Mouse (Mus musculus) liver, embryonic 14.5 days (tissue): ENCODE measurements at regions not wholly inside any gene's neighbourhood (a gene's known extent, or its start where the extent isn't known, plus 50 kb on each side); places are given as distances from the start of the nearest gene placed in this dataset.

Experiments
- ATAC-seq: fragments of 200-750 bp; cut with Nextera tagmentation; 2 replicates; pipeline ENCODE4 v1.8.0; 2017; ENCODE audit warnings: moderate number of reproducible peaks, mild to moderate bottlenecking, moderate library complexity; ENCODE audit not compliant: insufficient read depth
- DNase-seq, 3 experiments: peaks; one replicate each; pipeline ENCODE4 v3.0.0-alpha.2; 2012 to 2013; ENCODE audit warnings: low read depth in 3 of 3, low spot score in 3 of 3
- H3K27ac ChIP-seq: fragments of 300-500 bp; sonication (generic); 2 replicates; pipeline ENCODE4 v1.5.1; 2014; ENCODE audit warnings: moderate library complexity, mild to moderate bottlenecking, control low read depth, inconsistent platforms
- H3K27me3 ChIP-seq: fragments of 300-500 bp; sonication (generic); 2 replicates; pipeline ENCODE4 v1.6.1; 2014; ENCODE audit warnings: mild to moderate bottlenecking, low read length, moderate library complexity; ENCODE audit not compliant: control insufficient read depth, insufficient read depth
- H3K36me3 ChIP-seq: fragments of 300-500 bp; sonication (generic); replicated peaks from 2 replicates; pipeline ENCODE4 v1.6.1; 2014; ENCODE audit warnings: low read depth; ENCODE audit not compliant: control insufficient read depth, insufficient read depth
- H3K4me1 ChIP-seq, 2 experiments: fragments of 200-500 bp in 1 of 2; fragments of 300-500 bp in 1 of 2; sonication (generic) in 1 of 2; replicated peaks; 2 replicates each; pipeline ENCODE4 v1.6.1; 2012 to 2014; ENCODE audit warnings: antibody characterized with exemption in 1 of 2, inconsistent platforms in 1 of 2, low read length in 1 of 2; ENCODE audit not compliant: control insufficient read depth in 2 of 2, insufficient read depth in 2 of 2
- H3K4me2 ChIP-seq: fragments of 300-500 bp; sonication (generic); 2 replicates; pipeline ENCODE4 v1.6.1; 2014; ENCODE audit warnings: low read depth, mild to moderate bottlenecking, control low read depth, moderate library complexity
- H3K4me3 ChIP-seq, 2 experiments: fragments of 200-500 bp in 1 of 2; fragments of 300-500 bp in 1 of 2; sonication (generic) in 1 of 2; 2 replicates each; pipeline ENCODE4 v1.5.1; 2012 to 2014; ENCODE audit warnings: low read depth in 2 of 2, low read length in 2 of 2, mild to moderate bottlenecking in 2 of 2, control low read depth in 1 of 2, inconsistent platforms in 1 of 2, moderate library complexity in 1 of 2; ENCODE audit not compliant: insufficient read depth in 1 of 2
- H3K9ac ChIP-seq: fragments of 300-500 bp; sonication (generic); replicated peaks from 2 replicates; pipeline ENCODE4 v1.6.1; 2014; ENCODE audit warnings: mild to moderate bottlenecking, control low read depth, moderate library complexity
- H3K9me3 ChIP-seq: fragments of 300-500 bp; sonication (generic); 2 replicates; pipeline ENCODE4 v1.6.1; 2016; ENCODE audit warnings: low read length, mixed read lengths; ENCODE audit not compliant: control insufficient read depth
- CTCF ChIP-seq: IDR thresholded peaks from 2 replicates; pipeline ENCODE4 v1.5.1; 2016; ENCODE audit warnings: antibody characterized with exemption, low read depth, control low read depth
- EP300 ChIP-seq: IDR thresholded peaks from 2 replicates; pipeline ENCODE4 v1.6.1; 2016; ENCODE audit warnings: antibody characterized with exemption, low read depth
- WGBS: fragments of 180-500 bp; shearing (Covaris S2); extraction: QIAGEN DNeasy Blood & Tissue Kit; methylation state at CpG from one replicate; pipeline ENCODE4 v1.1.7; 2014; ENCODE audit not compliant: insufficient replicate concordance; 5-methylcytosine and 5-hydroxymethylcytosine counted together

- no peak for DNase-seq
- no peaks in the 10 kb centered on the region for H3K36me3 ChIP-seq
Measured at GRCm38 (mm10) chr2:139370070-139370469, 123.6 kb upstream of the Sptlc3 start.

GRCm38 (mm10) chr2:139380285-139380684, 113.4 kb upstream of the Sptlc3 start:
- Histone ChIP-seq H3K4me2 (no peak overlapping the region), H3K9me3 (no peaks in the 10 kb centered on the region), H3K4me3 (no peak overlapping the region), H3K9ac (no peak overlapping the region), H3K36me3 (no peaks in the 10 kb centered on the region), H3K4me1 (no peaks in the 10 kb centered on the region), H3K27ac (no peak overlapping the region), H3K27me3 (no peaks in the 10 kb centered on the region)
- DNase-seq (no peak), ATAC-seq (no peak)
- WGBS = 68% methylated on average over 6 of the region's 6 CpGs
- no peak for TF ChIP-seq EP300
- TF ChIP-seq CTCF = no peak

More at GRCm38 (mm10) chr2:139370070-139370469, 123.6 kb upstream of the Sptlc3 start:
- Histone ChIP-seq H3K4me2 (no peak overlapping the region), H3K27me3 (no peaks in the 10 kb centered on the region), H3K4me1 (no peaks in the 10 kb centered on the region), H3K9me3 (no peaks in the 10 kb centered on the region), H3K9ac (no peak overlapping the region), H3K27ac (no peak overlapping the region), H3K4me3 (no peak overlapping the region)
- ATAC-seq = no peak
- WGBS = 16% methylated on average over 1 of the region's 1 CpGs
- no peak for TF ChIP-seq EP300

GRCm38 (mm10) chr2:139381628-139382027, 112.1 kb upstream of the Sptlc3 start:
- Histone ChIP-seq H3K4me2 (no peak overlapping the region), H3K27me3 (no peaks in the 10 kb centered on the region), H3K27ac (no peak overlapping the region), H3K9ac (no peak overlapping the region), H3K36me3 (no peaks in the 10 kb centered on the region), H3K4me3 (no peak overlapping the region), H3K9me3 (no peaks in the 10 kb centered on the region), H3K4me1 (no peaks in the 10 kb centered on the region)
- ATAC-seq = no peak
- 3% methylated on average over 1 of the region's 1 CpGs for WGBS
- TF ChIP-seq EP300 = no peak
- TF ChIP-seq CTCF = peak; percentile 64
- DNase-seq = peak in 2 of 3 experiments; percentile 1 to 7

DNA sequence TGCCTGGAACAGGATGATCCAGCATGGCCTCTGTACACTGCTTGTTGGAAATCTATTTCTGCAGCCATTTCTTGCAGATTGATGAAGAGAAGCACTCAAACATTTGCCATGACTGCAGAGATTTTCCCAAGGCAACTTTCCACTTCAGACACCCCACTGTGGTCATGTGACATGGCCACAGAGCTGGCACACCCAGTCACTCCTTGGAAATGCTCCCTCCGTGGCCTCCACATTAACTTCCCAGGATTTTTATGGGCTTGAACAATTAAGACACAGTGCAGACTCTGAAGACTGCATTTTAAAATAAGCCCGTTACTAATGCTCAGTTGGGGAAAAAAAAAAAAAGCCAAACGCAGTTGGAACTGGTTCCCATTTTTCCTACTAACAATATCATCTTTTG, 80.2 kb upstream of the Sptlc3 start:
- TF ChIP-seq EP300 = no peak
- no peak for TF ChIP-seq CTCF
- Histone ChIP-seq H3K4me1 (no peaks in the 10 kb centered on the region), H3K4me3 (no peak overlapping the region), H3K9ac (no peak overlapping the region), H3K9me3 (no peaks in the 10 kb centered on the region), H3K27ac (no peak overlapping the region), H3K27me3 (no peaks in the 10 kb centered on the region), H3K36me3 (no peaks in the 10 kb centered on the region), H3K4me2 (no peak overlapping the region)
- WGBS = 50% methylated on average over 3 of the region's 3 CpGs
- DNase-seq (no peak), ATAC-seq (no peak)

DNA sequence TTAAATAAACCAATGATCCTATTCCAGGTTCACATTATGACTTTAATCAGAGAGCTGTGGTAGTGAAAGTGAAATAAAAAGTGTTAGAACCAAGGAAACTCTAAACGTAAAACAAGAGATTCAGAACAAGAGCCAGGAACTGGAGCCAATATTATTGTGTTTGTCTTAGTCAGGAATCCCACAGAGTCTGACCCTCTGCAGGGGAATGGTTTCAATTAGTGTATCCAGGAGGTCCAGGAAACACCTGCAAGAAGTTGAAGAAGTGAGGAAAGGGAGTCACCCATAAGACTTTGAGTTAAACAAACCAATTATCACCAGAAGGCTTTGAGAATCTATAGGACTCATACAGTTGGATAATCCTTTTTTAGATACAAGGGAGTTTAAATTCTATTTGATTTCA, 76.2 kb upstream of the Sptlc3 start:
- H3K4me2 ChIP-seq = no peak overlapping the region
- no peak for ATAC-seq
- no peaks in the 10 kb centered on the region for H3K9me3 ChIP-seq
- WGBS = 46% methylated on average over 1 of the region's 1 CpGs
- H3K27ac ChIP-seq = no peak overlapping the region
- H3K36me3 ChIP-seq = no peaks in the 10 kb centered on the region
- no peak for DNase-seq
- TF ChIP-seq CTCF (no peak), EP300 (no peak)
- H3K27me3 ChIP-seq = no peaks in the 10 kb centered on the region
- H3K9ac ChIP-seq = no peak overlapping the region
- no peaks in the 10 kb centered on the region for H3K4me1 ChIP-seq
- H3K4me3 ChIP-seq = no peak overlapping the region

DNA sequence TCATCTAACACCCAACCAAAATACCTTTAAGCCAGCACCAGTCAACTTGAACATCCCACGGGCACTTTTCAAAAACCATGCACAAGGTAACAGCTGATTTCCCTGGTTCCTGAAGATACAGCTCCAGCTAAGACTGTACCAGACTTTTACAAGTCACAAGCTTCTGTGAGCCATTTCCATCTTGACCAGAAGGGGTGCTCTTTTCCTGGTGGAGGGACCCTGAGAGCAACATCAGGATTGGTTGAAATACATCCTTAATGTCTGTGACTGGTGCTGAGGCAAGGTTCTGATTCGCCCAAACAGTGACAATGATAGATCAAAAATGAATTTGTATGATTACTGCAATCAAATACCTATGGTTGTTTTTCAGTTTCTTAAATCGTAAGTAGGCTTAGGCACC, 71.0 kb upstream of the Sptlc3 start:
- H3K9ac ChIP-seq = no peak overlapping the region
- no peak overlapping the region for H3K27ac ChIP-seq
- H3K4me1 ChIP-seq = no peaks in the 10 kb centered on the region
- H3K4me3 ChIP-seq = no peak overlapping the region
- H3K9me3 ChIP-seq = no peaks in the 10 kb centered on the region
- DNase-seq (no peak), ATAC-seq (no peak)
- H3K4me2 ChIP-seq = no peak overlapping the region
- WGBS = 44% methylated on average over 3 of the region's 3 CpGs
- TF ChIP-seq CTCF (no peak), EP300 (no peak)
- H3K27me3 ChIP-seq = no peaks in the 10 kb centered on the region
- H3K36me3 ChIP-seq = no peaks in the 10 kb centered on the region
